ENCODE assay signal across 8 mouse cellular contexts in the genomic region with DNA sequence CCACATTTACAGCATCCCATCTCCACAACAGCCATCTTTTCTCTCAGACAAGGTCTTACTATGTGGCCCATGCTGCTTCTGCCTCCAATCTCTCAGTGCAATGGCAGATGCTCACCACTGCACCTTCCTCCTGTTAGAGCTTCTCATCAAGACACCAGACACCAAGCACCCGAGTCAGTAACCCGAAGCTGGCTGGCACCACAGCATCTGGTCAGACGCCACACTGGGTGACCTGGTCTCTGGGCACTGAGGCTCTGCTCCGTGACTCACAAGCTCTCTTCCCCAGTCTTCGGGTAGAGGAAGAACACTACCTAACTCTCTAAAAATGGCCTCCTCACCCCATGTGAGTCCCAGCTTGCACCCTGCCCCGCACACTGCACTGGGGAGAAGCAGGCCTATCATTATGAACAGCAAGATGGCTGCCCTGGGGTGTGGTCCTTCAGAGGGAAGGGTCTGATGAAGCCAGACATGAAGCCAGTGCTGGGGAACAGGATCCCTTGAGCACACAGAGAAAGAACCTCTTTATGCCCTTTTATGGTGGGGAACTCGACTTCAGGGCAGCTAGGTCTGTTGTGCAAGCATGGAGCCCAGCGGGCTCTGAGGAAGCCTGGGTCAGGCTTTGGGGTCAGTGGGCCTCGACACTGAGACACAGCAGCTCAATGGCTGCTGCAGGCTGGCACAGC.
DNase-seq lines count a peak whose midpoint lies in the region; ATAC-seq and TF ChIP-seq lines count a peak whose summit lies in the region.

No protein-coding gene starts in this region.

- peaks cover 66% of the 10 kb centered on the region for H3K4me1 ChIP-seq in embryonic facial prominence, embryonic 15.5 days
- peaks cover 20% of the 10 kb centered on the region for H3K4me1 ChIP-seq in intestine, embryonic 14.5 days (replicated peaks; ENCODE audit: control insufficient read depth, insufficient read depth, low read length)

- 46% methylated on average over 9 of the region's 9 CpGs for WGBS in embryonic facial prominence, embryonic 15.5 days
- WGBS in intestine, embryonic 14.5 days: 62% methylated on average over 9 of the region's 9 CpGs

- TF ChIP-seq CTCF in layer of hippocampus, adult 2 months (conservative IDR thresholded peaks at IDR 0.05): no peak

- H3K27ac ChIP-seq in layer of hippocampus, adult 2 months: peak overlapping the region; percentile 72; the same call in 1 of the 2 replicates
- peak overlapping the region; percentile 88 for H3K27ac ChIP-seq in embryonic facial prominence, embryonic 15.5 days (replicated peaks)
- peak overlapping the region; percentile 57 for H3K27ac ChIP-seq in intestine, embryonic 14.5 days (ENCODE audit: low read depth)

- H3K4me3 ChIP-seq in layer of hippocampus, adult 2 months: no peak overlapping the region
- H3K4me3 ChIP-seq in embryonic facial prominence, embryonic 15.5 days (replicated peaks): no peak overlapping the region
- no peak overlapping the region for H3K4me3 ChIP-seq in intestine, embryonic 14.5 days (ENCODE audit: low read depth, low read length)

- no peaks in the 10 kb centered on the region for H3K27me3 ChIP-seq in embryonic facial prominence, embryonic 15.5 days
- H3K27me3 ChIP-seq in intestine, embryonic 14.5 days (replicated peaks; ENCODE audit: control insufficient read depth, insufficient read depth, low read length): no peaks in the 10 kb centered on the region

- H3K4me2 ChIP-seq in embryonic facial prominence, embryonic 15.5 days (replicated peaks): no peak overlapping the region
- no peak overlapping the region for H3K4me2 ChIP-seq in intestine, embryonic 14.5 days (ENCODE audit: low read length)

- no peak for DNase-seq in layer of hippocampus, adult 2 months (ENCODE audit: low spot score in 2 of 2)
- DNase-seq in layer of hippocampus, postnatal 10 days (ENCODE audit: low spot score in 2 of 2): no peak
- no peak for DNase-seq in intestine, embryonic 14.5 days (ENCODE audit: low spot score)
- no peak for DNase-seq in urinary bladder, postnatal 25 days (ENCODE audit: low spot score)
- no peak for DNase-seq in natural killer cell, adult 2 months (ENCODE audit: low spot score in 2 of 2)
- DNase-seq in urinary bladder, postnatal 10 days (ENCODE audit: low spot score): no peak

- no peak overlapping the region for H3K9ac ChIP-seq in embryonic facial prominence, embryonic 15.5 days
- H3K9ac ChIP-seq in intestine, embryonic 14.5 days (ENCODE audit: low read length): no peak overlapping the region

- H3K36me3 ChIP-seq in embryonic facial prominence, embryonic 15.5 days: no peaks in the 10 kb centered on the region
- no peaks in the 10 kb centered on the region for H3K36me3 ChIP-seq in intestine, embryonic 14.5 days (ENCODE audit: control insufficient read depth, insufficient read depth, low read length)

- no peak for ATAC-seq in embryonic facial prominence, embryonic 15.5 days (ENCODE audit: insufficient number of reproducible peaks, low FRiP score, low TSS enrichment, low read depth)
- ATAC-seq in intestine, embryonic 14.5 days (replicated peaks; ENCODE audit: low FRiP score, low TSS enrichment, low read depth): no peak
- ATAC-seq in monocyte, adult 5-6 weeks (replicated peaks; ENCODE audit: insufficient number of reproducible peaks, low FRiP score, low TSS enrichment, poor library complexity, severe bottlenecking): peak; percentile 45

- no peaks in the 10 kb centered on the region for H3K9me3 ChIP-seq in embryonic facial prominence, embryonic 15.5 days (replicated peaks)
- H3K9me3 ChIP-seq in intestine, embryonic 14.5 days (ENCODE audit: control insufficient read depth, low read length): no peaks in the 10 kb centered on the region
